Mouse (Mus musculus) ovary, adult 18-20 months (tissue): ENCODE data around the gene Cltc.
"Not testable (repeated sequence)": the region's sequence is repeated elsewhere in the genome, so short reads cannot be mapped to it uniquely, and the experiment has no call there.

ENCODE experiments used
- DNase-seq: peaks from one replicate; pipeline ENCODE4 v3.0.0; 2022; ENCODE audit warnings: low spot score, mixed read lengths

Gene Cltc

GRCm38 (mm10) chr11:86738956-86739355 lies 18.4 kb downstream of the Cltc start:
- no peak for DNase-seq

DNA sequence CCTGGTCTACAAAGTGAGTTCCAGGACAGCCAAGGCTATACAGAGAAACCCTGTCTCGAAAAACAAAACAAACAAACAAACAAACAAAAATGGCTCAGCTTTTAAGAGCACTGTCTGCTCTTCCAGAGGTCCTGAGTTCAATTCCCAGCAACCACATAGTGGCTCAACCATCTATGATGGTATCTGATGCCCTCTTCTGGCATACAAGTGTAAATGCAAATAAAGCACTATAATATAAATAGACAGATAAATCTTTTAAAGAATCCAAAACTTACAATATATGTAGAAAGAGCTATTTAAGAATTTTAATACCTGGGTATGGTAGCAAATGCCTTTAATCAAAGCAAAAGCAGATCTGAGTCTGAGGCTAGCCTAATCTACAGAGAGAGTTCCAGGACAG lies 19.1 kb downstream of the Cltc start:
- DNase-seq = not testable (repeated sequence)

DNA sequence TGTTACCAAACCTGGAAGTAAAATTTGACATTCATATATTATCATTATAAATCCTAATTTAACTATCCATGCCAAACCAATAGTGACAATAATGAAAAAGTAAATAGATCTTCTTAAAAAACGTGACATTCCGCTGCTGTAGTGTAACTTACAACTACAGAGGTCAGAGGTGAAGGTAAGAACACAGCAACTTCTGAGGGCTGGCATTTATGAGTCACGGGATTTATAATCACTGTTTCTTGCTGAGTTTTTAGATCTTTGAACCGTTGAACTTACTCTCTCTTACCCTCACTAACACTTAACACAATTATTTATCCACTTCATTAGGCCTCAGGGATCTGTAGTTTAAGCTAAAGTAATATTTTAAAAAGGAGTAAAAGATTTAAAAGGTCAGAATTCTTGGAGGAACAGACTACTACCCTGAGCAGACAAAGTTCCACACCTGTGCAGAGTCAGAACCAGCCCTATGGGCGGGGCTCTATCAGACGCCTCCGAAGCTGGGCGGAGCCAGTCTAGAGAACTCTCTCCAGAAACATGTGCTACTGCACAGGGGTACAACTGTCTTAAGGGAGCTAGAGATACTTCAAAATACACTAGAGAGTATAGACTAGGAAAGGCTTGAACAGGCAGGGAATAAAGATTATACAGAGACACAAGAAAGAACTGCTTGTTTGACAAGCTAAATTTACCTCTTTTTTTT lies 19.9 kb downstream of the Cltc start:
- no peak for DNase-seq

DNA sequence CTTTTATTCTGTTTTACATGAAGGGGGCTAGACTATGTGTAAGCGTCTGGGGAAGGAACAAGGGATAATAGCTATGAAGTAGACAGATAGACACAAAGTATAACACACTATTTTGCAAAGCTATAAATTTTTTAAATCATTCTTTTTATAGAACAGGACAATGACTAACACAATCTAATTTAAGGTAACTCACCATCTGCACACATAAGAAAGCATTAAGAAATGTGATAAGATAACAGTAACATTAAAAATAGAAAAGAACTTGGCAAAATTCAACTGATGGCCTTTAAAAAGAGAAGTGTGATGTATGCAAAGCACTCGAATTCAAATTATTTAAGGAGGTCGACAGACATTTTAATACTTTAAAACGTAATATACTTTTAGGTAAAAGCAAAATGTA lies 22.4 kb downstream of the Cltc start:
- no peak for DNase-seq

DNA sequence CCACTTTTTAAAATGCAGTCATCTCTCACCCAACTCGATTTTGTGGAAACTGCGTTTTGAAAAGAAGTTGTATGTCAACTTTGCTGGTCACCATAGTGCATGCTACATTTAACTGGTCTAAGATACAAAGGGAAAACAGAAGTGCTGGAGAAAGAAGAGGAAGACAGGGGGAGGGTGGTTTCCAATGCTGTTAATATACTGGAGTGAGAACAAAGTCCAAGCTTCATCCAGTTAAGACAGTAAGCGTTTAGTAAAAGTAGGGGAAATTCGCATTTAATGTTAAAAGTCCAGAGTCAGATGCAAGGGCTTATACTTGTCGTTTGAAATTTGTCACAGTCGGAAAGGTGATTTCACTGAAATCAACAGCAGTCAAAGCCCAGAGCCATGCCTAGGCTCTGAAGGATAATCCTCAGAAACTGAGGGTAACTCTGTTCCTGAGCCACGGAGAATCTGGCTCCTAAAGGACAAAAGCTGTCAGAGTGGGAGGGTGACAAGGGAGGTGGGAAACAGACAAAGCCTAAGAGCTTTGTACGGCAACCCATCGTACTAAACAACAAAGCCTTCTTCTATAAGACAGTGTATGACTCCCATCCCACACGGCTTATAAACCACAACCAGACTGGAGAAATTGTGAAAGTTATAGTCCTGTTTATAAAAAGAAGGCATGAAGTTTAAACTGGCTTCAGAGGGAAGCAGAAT lies 23.0 kb downstream of the Cltc start:
- no peak for DNase-seq

GRCm38 (mm10) chr11:86731443-86731842 lies 25.9 kb downstream of the Cltc start:
- DNase-seq = no peak

GRCm38 (mm10) chr11:86725607-86726006 lies 31.8 kb downstream of the Cltc start:
- DNase-seq = no peak

- no peak for DNase-seq
These were observed 32.4 kb downstream of the Cltc start for GRCm38 (mm10) chr11:86724982-86725381.

DNA sequence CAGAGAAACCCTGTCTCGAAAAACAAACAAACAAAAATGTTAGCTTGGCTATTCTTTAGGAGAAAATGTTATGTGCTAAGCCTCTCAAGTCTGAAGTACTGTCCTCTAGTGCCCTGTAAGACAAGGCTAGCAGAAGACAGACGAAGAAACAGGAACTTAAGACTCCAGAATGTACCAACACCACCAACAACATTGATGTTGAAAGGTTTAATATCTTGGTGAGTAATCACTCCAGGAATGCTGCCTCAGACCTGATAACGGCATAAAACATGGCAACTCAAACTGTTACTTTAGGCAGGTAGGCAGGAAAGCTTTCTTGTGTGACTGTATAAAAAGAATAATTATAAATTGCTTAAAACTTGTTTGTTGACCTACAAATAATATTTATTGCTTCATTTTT lies 33.4 kb downstream of the Cltc start:
- DNase-seq = no peak

DNA sequence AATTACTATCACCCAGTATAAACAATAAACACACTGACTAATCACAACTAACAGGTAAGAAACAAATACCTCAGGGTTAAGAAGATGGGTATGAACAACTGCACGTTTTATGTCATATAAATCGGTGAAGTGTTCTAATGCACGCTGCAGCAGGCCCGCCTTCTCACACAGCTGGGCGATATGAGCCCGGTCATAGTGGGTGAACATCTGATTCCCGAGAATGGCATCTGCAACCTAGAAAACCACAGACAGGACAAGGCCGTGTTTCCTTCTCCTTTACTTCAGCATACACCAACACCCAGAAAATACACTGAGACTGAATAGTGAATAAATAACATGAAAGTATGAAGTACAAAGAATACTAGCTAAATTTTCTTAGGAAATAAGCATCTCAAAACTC lies 38.0 kb downstream of the Cltc start:
- no peak for DNase-seq

DNA sequence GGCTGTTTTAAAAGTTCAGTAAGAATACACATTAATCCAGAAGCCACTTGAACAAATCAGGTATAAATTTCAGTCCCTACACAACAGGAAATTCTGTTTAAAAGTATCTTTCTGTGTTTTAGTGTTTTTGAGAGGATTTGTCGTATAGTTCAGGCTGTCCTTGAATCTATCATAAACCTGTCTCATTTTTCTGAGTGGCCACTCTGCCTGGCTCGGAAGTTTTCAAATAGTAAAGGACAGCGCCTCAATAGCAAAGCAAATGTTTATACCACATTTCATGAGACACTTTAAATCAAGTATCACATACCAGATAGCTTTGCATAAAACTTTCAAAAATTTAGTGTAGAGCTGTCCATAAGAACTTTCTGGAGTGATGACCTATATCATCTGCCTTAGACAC lies 39.0 kb downstream of the Cltc start:
- DNase-seq = no peak

DNA sequence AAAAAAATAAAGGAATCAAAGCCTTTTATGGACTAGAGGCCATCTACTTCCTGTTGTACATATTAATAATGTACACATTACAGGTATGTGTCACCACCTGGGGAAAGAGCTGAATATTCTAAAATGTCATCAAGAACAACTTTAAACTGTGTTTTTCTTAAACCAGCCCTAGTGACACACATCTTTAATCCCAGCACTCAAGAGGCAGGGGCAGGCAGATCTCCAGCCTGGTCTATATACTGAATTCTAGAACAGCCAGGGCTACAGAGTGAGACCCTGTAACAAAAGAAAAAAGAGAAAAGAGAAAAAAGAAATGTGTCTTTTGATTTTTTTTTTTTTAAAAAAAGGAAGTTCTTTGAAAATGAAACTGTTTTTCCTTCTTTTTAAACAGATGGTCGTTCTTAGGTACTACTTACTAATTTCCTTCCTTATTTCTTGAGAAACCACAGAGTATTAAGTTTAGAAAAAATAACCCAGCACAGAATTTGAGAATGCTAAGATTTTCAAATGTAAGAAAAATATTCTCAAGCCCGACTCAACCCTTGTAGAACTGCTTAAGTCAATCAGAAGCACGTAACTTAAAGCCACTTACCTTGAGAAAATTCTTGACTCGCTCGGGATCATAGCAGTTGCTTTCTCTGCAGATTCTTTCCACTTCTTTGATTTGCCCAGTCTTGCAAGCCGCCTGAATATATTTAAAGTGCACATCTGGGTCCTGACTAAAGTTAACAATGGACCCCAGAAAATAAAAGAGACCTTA lies 39.9 kb downstream of the Cltc start:
- no peak for DNase-seq

- DNase-seq = no peak
These were observed 42.8 kb downstream of the Cltc start for GRCm38 (mm10) chr11:86714606-86715005.

GRCm38 (mm10) chr11:86701151-86701550 lies 56.2 kb downstream of the Cltc start:
- no peak for DNase-seq

DNA sequence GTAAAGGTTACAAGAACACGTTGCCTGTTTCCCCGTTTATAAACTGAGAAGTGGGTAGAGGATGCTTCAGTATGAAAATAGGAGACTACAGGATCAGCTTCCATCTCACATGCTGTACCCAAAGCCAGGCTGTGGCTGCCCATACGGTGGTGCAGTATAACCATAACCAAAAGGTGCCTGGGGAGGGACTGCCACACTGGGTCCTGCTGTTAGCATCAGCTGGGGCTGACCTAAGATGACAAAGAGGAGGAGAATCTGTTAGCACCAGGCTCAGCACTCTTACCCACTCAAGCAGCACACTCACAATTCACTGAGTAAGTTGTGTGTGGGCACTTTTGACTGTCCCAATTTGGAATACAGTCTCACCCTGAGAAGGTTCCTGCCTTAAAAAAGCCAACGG lies 61.9 kb downstream of the Cltc start:
- DNase-seq = no peak

DNA sequence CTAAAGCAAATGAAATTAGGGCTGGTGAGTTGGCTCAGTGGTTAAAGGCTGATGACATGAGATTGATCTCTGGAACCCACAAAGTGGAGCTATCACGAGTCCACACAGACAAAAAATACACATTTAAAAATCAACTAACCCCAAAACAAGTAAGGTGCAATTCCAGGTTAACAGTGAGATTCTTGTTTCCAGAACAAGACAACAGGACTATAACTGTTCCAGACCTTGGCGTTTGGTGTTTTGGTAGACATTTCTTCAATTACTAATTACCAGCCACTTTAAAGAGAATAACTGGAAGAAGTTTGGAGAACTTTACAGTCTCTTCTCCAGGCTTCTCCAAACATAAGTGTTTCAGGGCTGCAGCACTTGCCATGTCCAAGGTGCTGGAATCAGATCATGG lies 64.8 kb downstream of the Cltc start:
- DNase-seq = no peak

DNA sequence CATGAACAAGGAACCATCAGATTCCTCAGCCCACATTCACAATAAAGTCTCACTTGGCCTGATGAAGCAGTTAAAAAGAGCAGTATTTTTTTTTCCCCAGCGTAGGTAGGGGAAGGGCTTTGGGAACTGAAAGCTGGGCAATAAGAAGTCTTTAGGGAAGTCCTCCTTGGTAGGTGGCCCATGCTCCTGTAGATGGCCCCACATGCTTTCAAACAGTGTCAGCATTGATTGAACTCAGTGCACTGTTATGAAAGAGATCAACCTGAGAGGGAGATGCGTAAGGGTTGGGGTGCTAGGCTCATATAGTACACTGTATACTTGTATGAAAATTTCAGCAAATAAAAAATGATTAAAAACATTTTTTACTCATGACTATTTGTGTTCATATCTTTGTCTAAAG lies 65.4 kb downstream of the Cltc start:
- no peak for DNase-seq

DNA sequence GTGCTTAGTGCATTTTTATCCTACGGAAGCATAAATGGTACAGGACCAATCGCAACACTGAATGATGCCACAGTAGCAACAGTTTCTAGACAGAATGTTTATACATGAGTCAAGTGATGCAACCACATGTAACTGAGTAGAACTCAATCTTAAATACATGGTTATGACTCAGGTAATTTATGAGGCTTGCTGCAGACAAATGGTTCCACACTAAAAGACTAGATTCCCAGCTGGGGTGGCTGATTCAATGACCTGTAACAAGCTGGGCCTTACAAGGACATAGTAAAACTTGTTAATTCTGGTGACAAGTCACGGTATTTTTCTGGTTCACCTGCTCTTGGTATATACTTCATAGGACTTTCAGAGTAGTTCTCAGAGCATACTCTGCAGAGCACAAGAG lies 65.9 kb downstream of the Cltc start:
- DNase-seq = no peak

GRCm38 (mm10) chr11:86690383-86690782 lies 67.0 kb downstream of the Cltc start:
- no peak for DNase-seq

GRCm38 (mm10) chr11:86685366-86685765 lies 72.0 kb downstream of the Cltc start:
- DNase-seq = no peak

- no peak for DNase-seq
These were observed 73.0 kb downstream of the Cltc start for GRCm38 (mm10) chr11:86684126-86685012.
